Mouse (Mus musculus): ENCODE results near the gene Aldoc. TPM values are rescaled to one million over a fixed set of nuclear protein-coding genes. Genes with fewer than 3 reads are reported as not detected.

The Aldoc gene
- polyA plus RNA-seq, 1 experiment from 2014 or later, result 5.1 TPM

DNA sequence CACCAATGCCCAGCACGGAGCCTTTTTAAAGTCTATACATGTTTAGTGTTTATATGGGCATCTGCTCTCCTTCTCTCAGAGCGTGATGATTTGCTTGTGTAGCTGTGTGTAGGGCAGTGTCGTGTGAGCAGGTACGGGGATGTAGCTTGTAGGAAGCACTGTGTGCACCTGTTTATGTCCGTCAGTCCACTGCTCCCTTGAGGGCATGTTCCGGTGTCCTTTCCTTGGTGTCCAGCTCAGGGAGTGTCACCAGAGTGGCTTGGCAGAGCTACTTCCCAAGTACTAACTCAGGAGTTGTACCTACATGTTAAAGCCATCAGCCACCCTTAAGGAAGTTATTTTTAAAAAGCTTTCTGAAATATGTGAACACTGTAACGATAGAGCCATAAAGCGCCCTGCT is 14.3 kb downstream of the Aldoc start:
- no peaks in the 10 kb centered on the region for H3K27me3 ChIP-seq (replicated peaks)
- ATAC-seq, result no peak
- 86% methylated on average over 8 of the region's 8 CpGs for WGBS (ENCODE audit: insufficient replicate concordance)
- peaks cover 92% of the 10 kb centered on the region for H3K36me3 ChIP-seq
- H3K27ac ChIP-seq, result no peak overlapping the region
- no peaks in the 10 kb centered on the region; the same call in 1 of the 2 replicates for H3K4me1 ChIP-seq
- H3K4me2 ChIP-seq, result no peak overlapping the region
- H3K9me3 ChIP-seq (replicated peaks), result no peaks in the 10 kb centered on the region
- no peak overlapping the region for H3K4me3 ChIP-seq
- no peak overlapping the region for H3K9ac ChIP-seq

DNA sequence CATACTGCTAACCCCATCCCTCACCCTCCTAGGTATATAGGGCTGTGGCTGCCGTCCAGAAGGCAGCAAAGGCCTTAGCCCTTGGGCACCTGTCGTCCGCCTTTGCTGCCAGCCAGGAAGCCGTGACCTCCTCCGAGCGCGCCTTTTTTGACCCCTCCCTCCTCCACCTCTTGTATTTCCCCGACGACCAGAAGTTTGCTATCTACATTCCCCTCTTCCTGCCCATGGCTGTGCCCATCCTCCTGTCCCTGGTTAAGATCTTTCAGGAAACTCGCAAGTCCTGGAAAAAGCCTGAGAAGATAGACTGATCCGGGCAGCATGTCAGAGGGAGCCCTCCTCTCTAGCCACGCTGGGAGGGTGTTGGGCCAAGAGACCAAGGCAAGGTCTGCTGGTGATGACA is 18.9 kb downstream of the Aldoc start:
- H3K36me3 ChIP-seq, result peaks cover 49% of the 10 kb centered on the region
- no peak overlapping the region for H3K4me3 ChIP-seq
- no peak overlapping the region for H3K27ac ChIP-seq
- ATAC-seq, result no peak
- H3K4me2 ChIP-seq, result no peak overlapping the region
- 64% methylated on average over 12 of the region's 12 CpGs for WGBS (ENCODE audit: insufficient replicate concordance)
- no peaks in the 10 kb centered on the region for H3K9me3 ChIP-seq (replicated peaks)
- H3K27me3 ChIP-seq (replicated peaks), result no peaks in the 10 kb centered on the region
- H3K4me1 ChIP-seq, result peaks cover 41% of the 10 kb centered on the region
- H3K9ac ChIP-seq, result no peak overlapping the region

DNA sequence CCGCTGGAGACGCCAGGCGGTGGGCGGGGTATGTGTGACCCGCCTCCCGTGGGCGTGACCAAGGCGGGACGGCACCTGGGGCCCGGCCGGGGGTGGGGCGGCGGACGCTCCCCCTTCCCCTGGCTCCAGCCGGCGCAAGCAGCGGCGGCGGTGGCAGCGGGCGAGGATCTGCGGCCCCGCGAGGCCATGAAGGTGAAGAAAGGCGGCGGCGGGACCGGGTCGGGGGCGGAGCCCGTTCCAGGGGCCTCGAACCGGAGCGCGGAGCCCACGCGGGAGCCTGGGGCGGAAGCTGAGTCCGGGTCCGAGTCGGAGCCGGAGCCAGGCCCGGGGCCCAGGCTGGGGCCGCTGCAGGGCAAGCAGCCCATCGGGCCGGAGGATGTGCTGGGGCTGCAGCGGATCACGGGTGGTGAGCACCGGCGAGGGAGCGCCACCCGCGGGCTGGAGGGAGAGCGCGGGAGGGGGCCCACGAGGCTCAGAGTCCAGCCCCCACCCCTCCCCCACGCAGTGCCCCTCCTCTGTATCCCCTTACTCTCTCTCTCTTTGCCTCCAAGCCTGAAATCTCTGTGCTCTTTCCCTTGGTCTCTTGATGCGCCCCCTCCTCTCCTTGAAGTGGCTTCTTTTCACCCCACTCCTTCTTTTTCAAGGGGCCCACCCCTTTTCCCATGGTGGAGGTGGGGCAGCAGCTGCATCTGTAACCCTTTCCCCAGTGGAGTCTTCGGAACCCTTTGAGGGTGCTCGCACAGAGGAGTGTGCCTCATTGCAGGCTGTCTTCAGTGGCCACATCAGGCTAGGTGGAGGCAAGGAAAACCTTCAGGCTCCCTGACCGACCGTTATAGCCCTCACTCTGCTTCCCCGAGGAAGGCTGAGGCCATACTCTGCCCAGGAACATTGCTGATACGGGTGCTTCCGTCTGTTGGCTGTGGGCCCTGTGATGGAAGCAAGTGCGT is 20.9 kb downstream of the Aldoc start, which contains the start of gene Unc119:
Gene Unc119 (plus strand): TSS at position 102 of the 947 bp plus-strand sequence.
- Histone ChIP-seq H3K9ac (peak within 1 kb of the TSS; percentile 86), H3K27ac (peak within 1 kb of the TSS; percentile 95), H3K9me3 (replicated peaks) (no peaks in the 10 kb centered on the region), H3K4me1 (peaks cover 55% of the 10 kb centered on the region), H3K4me3 (peak within 1 kb of the TSS; percentile 69), H3K4me2 (peak within 1 kb of the TSS; percentile 98), H3K36me3 (peaks cover 44% of the 10 kb centered on the region), H3K27me3 (replicated peaks) (no peaks in the 10 kb centered on the region)
- under 1% methylated on average over 65 of the region's 66 CpGs for WGBS (ENCODE audit: insufficient replicate concordance)
- ATAC-seq, result peak; percentile 67

GRCm38 (mm10) chr11:78344328-78344889 is 21.6 kb downstream of the Aldoc start:
- Histone ChIP-seq H3K9me3 (replicated peaks) (no peaks in the 10 kb centered on the region), H3K27ac (peak overlapping the region; percentile 95), H3K36me3 (peaks cover 41% of the 10 kb centered on the region), H3K4me1 (peaks cover 57% of the 10 kb centered on the region), H3K27me3 (replicated peaks) (no peaks in the 10 kb centered on the region), H3K4me2 (peak overlapping the region; percentile 98), H3K4me3 (peak overlapping the region; percentile 69), H3K9ac (peak overlapping the region; percentile 86)
- peak; percentile 90 for ATAC-seq
- 29% methylated on average over 6 of the region's 6 CpGs for WGBS (ENCODE audit: insufficient replicate concordance)

DNA sequence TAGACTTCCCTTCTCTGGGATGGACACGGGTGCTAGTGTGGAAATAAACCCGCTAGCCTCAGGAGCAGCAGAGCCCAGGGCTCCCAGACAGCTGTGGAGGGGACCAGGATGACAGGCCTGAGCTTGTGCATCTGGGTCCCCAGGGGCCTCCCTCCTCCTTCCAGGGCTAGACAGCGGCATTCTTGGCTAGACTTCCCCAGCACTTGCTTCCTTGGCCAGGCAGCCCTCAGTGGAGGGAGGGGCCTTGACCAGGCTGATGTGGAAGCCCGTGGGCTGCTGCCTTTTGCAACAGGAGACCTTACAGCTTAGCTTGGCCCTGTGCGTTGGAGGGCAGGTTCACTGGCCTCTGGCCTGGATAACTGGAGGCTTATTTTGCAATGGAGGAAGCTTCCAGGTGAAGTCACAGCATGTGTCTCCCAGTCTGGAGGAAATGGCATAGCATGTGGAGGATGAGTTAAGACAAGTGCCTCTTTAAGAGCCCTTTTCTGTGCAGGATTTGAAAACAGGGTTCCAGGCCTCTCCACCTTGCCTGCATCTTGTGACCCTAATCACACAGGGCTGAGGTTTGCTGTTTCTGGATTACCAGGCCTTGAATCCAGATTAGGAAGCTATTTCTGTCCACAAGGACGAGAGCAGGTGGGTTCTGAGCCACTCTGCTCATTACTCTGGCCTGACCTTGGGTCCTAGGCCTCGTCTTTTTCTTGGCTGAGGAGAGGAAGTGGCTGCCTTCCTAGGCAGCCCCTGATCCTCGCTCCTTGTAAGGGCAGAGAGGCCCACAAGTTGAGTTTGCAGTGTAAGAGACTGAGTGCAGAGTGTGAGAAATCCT is 22.3 kb downstream of the Aldoc start:
- H3K27ac ChIP-seq, result peak overlapping the region; percentile 95
- peaks cover 64% of the 10 kb centered on the region for H3K4me1 ChIP-seq
- no peaks in the 10 kb centered on the region for H3K27me3 ChIP-seq (replicated peaks)
- peak overlapping the region; percentile 86 for H3K9ac ChIP-seq
- peak overlapping the region; percentile 69 for H3K4me3 ChIP-seq
- H3K36me3 ChIP-seq, result peaks cover 34% of the 10 kb centered on the region
- WGBS (ENCODE audit: insufficient replicate concordance), result 19% methylated on average over 8 of the region's 8 CpGs
- peak; percentile 40; the same call in 1 of the 2 replicates for ATAC-seq
- no peaks in the 10 kb centered on the region for H3K9me3 ChIP-seq (replicated peaks)
- H3K4me2 ChIP-seq, result peak overlapping the region; percentile 98

- peak overlapping the region; percentile 69; the same call in 1 of the 2 replicates for H3K4me3 ChIP-seq
- no peak for ATAC-seq
- H3K9me3 ChIP-seq (replicated peaks), result no peaks in the 10 kb centered on the region
- H3K9ac ChIP-seq, result peak overlapping the region; percentile 86
- peak overlapping the region; percentile 95 for H3K27ac ChIP-seq
- WGBS (ENCODE audit: insufficient replicate concordance), result 17% methylated on average over 7 of the region's 7 CpGs
- no peaks in the 10 kb centered on the region for H3K27me3 ChIP-seq (replicated peaks)
- peaks cover 28% of the 10 kb centered on the region for H3K36me3 ChIP-seq
- peaks cover 69% of the 10 kb centered on the region for H3K4me1 ChIP-seq
- H3K4me2 ChIP-seq, result peak overlapping the region; percentile 98
Measured at GRCm38 (mm10) chr11:78345801-78346200, 23.0 kb downstream of the Aldoc start.

DNA sequence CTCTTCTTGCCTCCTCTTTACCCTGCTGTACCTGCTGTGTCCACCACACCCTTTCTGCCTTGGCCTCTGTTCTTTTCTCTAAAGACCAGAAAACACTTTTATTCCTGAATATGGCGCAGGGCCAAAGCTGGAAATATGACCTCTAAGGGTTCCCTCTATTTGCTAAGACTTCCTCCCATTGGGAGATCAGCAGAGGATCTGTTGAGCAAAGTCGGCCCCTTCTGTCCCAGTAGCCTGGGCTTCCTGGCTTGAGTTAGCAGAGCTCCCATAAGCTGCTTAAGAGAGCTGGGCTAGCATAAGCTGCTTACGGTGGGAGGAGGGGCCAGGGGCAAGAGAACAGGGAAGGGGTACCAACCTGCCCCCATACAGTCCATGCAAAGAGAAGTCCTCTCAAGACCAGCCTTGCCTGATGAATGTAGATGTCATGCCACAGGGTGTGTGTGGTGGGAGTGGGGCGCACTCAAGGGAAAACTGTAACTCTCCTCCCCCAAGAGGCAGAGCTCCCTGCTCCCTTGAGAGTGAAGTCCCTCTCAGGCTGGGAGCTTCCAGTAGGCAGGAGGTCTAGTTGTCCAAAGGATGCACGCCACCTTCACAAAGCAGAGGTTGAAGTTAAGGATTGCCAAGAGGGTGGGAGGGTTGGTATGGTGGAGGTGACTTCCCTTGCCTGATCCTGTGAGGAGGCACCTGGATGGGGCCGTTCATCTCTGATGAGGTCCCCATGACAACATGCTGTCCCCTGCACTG is 23.7 kb downstream of the Aldoc start:
- ATAC-seq, result no peak
- H3K27me3 ChIP-seq (replicated peaks), result no peaks in the 10 kb centered on the region
- H3K4me3 ChIP-seq, result peak overlapping the region; percentile 14; the same call in 1 of the 2 replicates
- 69% methylated on average over 6 of the region's 6 CpGs for WGBS (ENCODE audit: insufficient replicate concordance)
- H3K27ac ChIP-seq, result peak overlapping the region; percentile 95
- peaks cover 21% of the 10 kb centered on the region for H3K36me3 ChIP-seq
- peaks cover 69% of the 10 kb centered on the region for H3K4me1 ChIP-seq
- H3K9me3 ChIP-seq (replicated peaks), result no peaks in the 10 kb centered on the region
- peak overlapping the region; percentile 41; the same call in 1 of the 2 replicates for H3K9ac ChIP-seq
- H3K4me2 ChIP-seq, result peak overlapping the region; percentile 98

DNA sequence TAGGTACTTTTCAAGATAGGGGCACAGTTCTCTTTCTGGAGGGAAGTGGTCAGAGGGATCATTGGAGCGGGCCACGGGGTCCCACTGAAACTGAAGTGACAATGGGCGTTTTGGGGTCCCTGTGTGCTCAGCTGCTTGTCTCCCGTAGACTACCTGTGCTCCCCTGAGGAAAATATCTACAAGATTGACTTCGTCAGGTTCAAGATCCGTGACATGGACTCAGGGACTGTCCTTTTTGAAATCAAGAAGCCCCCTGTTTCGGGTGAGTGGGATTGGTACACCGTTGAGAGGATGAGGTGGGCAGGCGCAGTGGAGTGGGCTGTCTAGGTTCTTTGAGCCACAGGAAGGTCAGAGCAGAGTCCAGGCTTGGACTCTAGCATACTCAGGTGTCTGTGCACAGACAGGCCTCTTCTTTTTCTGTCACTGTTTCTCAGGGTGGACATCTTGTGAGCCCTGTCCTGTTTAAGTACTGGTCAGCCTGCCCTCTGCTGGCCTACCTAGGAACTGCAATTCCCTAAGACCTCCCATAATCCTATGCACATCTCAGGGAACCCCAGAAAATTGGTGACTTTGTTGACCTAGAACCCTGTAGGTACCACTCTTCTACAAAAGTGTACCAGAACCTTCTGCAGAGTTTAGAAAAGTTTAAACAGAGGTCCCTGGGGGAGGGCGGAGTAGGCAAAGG is 24.4 kb downstream of the Aldoc start:
- H3K27ac ChIP-seq, result 0 out of 2 replicates have a peak overlapping the region, but pooled peaks have one; percentile 95
- 0 out of 2 replicates have a peak overlapping the region, but pooled peaks have one; percentile 98 for H3K4me2 ChIP-seq
- H3K9ac ChIP-seq, result no peak overlapping the region
- H3K36me3 ChIP-seq, result peaks cover 18% of the 10 kb centered on the region
- no peaks in the 10 kb centered on the region for H3K9me3 ChIP-seq (replicated peaks)
- H3K4me3 ChIP-seq, result no peak overlapping the region
- peaks cover 69% of the 10 kb centered on the region for H3K4me1 ChIP-seq
- no peak for ATAC-seq
- WGBS (ENCODE audit: insufficient replicate concordance), result 84% methylated on average over 10 of the region's 10 CpGs
- H3K27me3 ChIP-seq (replicated peaks), result no peaks in the 10 kb centered on the region

DNA sequence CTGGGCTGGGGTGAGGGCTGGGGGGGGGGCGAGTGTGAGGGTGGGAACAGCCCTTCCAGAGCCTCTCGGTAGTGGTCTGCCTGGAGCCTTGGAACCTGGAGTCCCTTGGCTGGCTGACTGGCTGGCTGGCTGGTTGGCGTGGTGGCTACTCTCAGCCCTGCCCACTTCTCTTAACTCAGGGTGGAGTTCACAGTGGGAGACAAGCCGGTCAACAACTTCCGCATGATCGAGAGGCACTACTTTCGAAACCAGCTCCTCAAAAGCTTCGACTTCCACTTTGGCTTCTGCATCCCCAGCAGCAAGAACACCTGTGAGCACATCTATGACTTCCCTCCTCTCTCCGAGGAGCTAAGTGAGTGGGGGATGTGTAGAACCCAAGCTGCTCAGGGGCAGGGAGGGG is 25.1 kb downstream of the Aldoc start:
- Histone ChIP-seq H3K4me2 (no peak overlapping the region), H3K27me3 (replicated peaks) (no peaks in the 10 kb centered on the region), H3K9me3 (replicated peaks) (no peaks in the 10 kb centered on the region), H3K27ac (no peak overlapping the region), H3K4me3 (no peak overlapping the region), H3K36me3 (peaks cover 18% of the 10 kb centered on the region), H3K9ac (no peak overlapping the region), H3K4me1 (peaks cover 65% of the 10 kb centered on the region)
- 56% methylated on average over 9 of the region's 9 CpGs for WGBS (ENCODE audit: insufficient replicate concordance)
- no peak for ATAC-seq

GRCm38 (mm10) chr11:78348474-78348873 is 25.7 kb downstream of the Aldoc start:
- WGBS (ENCODE audit: insufficient replicate concordance), result 62% methylated on average over 7 of the region's 7 CpGs

More at GRCm38 (mm10) chr11:78348474-78348873, 25.7 kb downstream of the Aldoc start:
- Histone ChIP-seq H3K36me3 (peaks cover 18% of the 10 kb centered on the region), H3K27ac (no peak overlapping the region), H3K4me2 (no peak overlapping the region), H3K4me3 (no peak overlapping the region), H3K9ac (no peak overlapping the region), H3K4me1 (peaks cover 60% of the 10 kb centered on the region), H3K9me3 (replicated peaks) (no peaks in the 10 kb centered on the region), H3K27me3 (replicated peaks) (no peaks in the 10 kb centered on the region)
- ATAC-seq, result no peak
